Mouse (Mus musculus): ENCODE results near the gene Eed. TPM values are rescaled to one million over a fixed set of nuclear protein-coding genes. Genes with fewer than 3 reads are reported as not detected.

The Eed gene
- polyA plus RNA-seq, 1 experiment from 2014 or later = 102 TPM

DNA sequence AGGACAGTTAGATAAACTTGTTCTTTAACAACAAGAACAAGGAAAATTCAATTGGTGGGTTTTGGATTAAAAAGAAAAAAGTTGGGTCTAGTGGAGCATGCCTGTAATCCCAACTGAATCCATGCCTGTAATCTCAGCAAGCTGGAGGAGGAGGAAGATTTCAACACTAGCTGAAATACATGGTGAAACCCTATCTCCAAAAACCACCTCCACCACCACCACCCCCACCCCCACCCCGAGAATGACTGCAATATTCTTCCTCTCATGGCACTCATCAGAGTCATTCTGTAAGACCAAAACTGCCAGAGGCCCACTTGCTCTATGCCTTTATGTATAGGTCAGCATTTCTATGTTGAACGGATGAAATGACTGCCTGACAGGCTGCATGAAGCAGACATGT, 13.5 kb downstream of the Eed start:
- Histone ChIP-seq H3K9ac (ENCODE audit: low read length) (no peak overlapping the region), H3K4me3 (ENCODE audit: low read depth, low read length) (no peak overlapping the region), H3K36me3 (ENCODE audit: control insufficient read depth, insufficient read depth, low read length) (peaks cover 2% of the 10 kb centered on the region; the same call in 1 of the 2 replicates), H3K27me3 (ENCODE audit: control insufficient read depth, insufficient read depth, low read length) (no peaks in the 10 kb centered on the region), H3K27ac (ENCODE audit: low read depth, low read length) (no peak overlapping the region), H3K9me3 (ENCODE audit: control insufficient read depth, low read length) (no peaks in the 10 kb centered on the region), H3K4me1 (replicated peaks; ENCODE audit: control insufficient read depth, insufficient read depth, low read length) (no peaks in the 10 kb centered on the region), H3K4me2 (ENCODE audit: low read depth, low read length, severe bottlenecking) (no peak overlapping the region)
- no peak for ATAC-seq (replicated peaks; ENCODE audit: low FRiP score)
- no peak for DNase-seq (ENCODE audit: low spot score)
- 84% methylated on average over 2 of the region's 2 CpGs for WGBS

- Histone ChIP-seq H3K4me3 (ENCODE audit: low read depth, low read length) (no peak overlapping the region), H3K27me3 (ENCODE audit: control insufficient read depth, insufficient read depth, low read length) (no peaks in the 10 kb centered on the region), H3K9me3 (ENCODE audit: control insufficient read depth, low read length) (no peaks in the 10 kb centered on the region), H3K36me3 (ENCODE audit: control insufficient read depth, insufficient read depth, low read length) (peaks cover 2% of the 10 kb centered on the region; the same call in 1 of the 2 replicates), H3K27ac (ENCODE audit: low read depth, low read length) (no peak overlapping the region), H3K4me2 (ENCODE audit: low read depth, low read length, severe bottlenecking) (no peak overlapping the region), H3K9ac (ENCODE audit: low read length) (no peak overlapping the region), H3K4me1 (replicated peaks; ENCODE audit: control insufficient read depth, insufficient read depth, low read length) (no peaks in the 10 kb centered on the region)
- WGBS = 83% methylated on average over 1 of the region's 1 CpGs
- DNase-seq (ENCODE audit: low spot score) (no peak), ATAC-seq (replicated peaks; ENCODE audit: low FRiP score) (no peak)
Observed at GRCm38 (mm10) chr7:89966771-89967170, 14.0 kb downstream of the Eed start.

DNA sequence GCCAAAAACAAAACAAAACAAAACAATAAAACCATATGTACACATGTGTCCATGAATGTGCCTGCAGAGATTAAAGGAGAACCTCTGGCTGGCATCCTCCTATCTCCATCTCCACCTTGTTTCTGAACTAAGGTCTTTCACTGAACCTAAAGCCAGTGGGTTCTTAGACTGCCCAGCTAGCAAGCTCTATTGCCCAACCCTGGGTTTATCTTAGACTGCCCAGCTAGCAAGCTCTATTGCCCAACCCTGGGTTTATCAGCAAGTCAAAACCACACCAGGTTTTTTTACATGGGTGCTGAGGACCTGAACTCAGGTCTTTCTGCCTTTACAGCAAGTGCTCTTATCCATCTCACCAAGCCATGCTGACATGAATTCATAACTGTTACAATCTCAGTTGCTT, 17.6 kb downstream of the Eed start:
- Histone ChIP-seq H3K36me3 (ENCODE audit: control insufficient read depth, insufficient read depth, low read length) (peaks cover 2% of the 10 kb centered on the region; the same call in 1 of the 2 replicates), H3K4me2 (ENCODE audit: low read depth, low read length, severe bottlenecking) (no peak overlapping the region), H3K27ac (ENCODE audit: low read depth, low read length) (no peak overlapping the region), H3K4me1 (replicated peaks; ENCODE audit: control insufficient read depth, insufficient read depth, low read length) (no peaks in the 10 kb centered on the region), H3K9ac (ENCODE audit: low read length) (no peak overlapping the region), H3K4me3 (ENCODE audit: low read depth, low read length) (no peak overlapping the region), H3K27me3 (ENCODE audit: control insufficient read depth, insufficient read depth, low read length) (no peaks in the 10 kb centered on the region), H3K9me3 (ENCODE audit: control insufficient read depth, low read length) (no peaks in the 10 kb centered on the region)
- ATAC-seq (replicated peaks; ENCODE audit: low FRiP score) (no peak), DNase-seq (ENCODE audit: low spot score) (no peak)

GRCm38 (mm10) chr7:89957300-89957699, 23.5 kb downstream of the Eed start:
- no peak overlapping the region for H3K4me3 ChIP-seq (ENCODE audit: low read depth, low read length)
- DNase-seq (ENCODE audit: low spot score) = no peak
- H3K27ac ChIP-seq (ENCODE audit: low read depth, low read length) = no peak overlapping the region
- H3K9me3 ChIP-seq (ENCODE audit: control insufficient read depth, low read length) = no peaks in the 10 kb centered on the region
- no peak overlapping the region for H3K9ac ChIP-seq (ENCODE audit: low read length)
- no peaks in the 10 kb centered on the region; the same call in 1 of the 2 replicates for H3K36me3 ChIP-seq (ENCODE audit: control insufficient read depth, insufficient read depth, low read length)
- no peak overlapping the region for H3K4me2 ChIP-seq (ENCODE audit: low read depth, low read length, severe bottlenecking)
- WGBS = 35% methylated on average over 5 of the region's 5 CpGs
- H3K27me3 ChIP-seq (ENCODE audit: control insufficient read depth, insufficient read depth, low read length) = no peaks in the 10 kb centered on the region
- no peaks in the 10 kb centered on the region for H3K4me1 ChIP-seq (replicated peaks; ENCODE audit: control insufficient read depth, insufficient read depth, low read length)
- ATAC-seq (replicated peaks; ENCODE audit: low FRiP score) = no peak

GRCm38 (mm10) chr7:89954261-89954660, 26.5 kb downstream of the Eed start:
- WGBS = 88% methylated on average over 5 of the region's 5 CpGs
- Histone ChIP-seq H3K36me3 (ENCODE audit: control insufficient read depth, insufficient read depth, low read length) (no peaks in the 10 kb centered on the region; the same call in 1 of the 2 replicates), H3K9me3 (ENCODE audit: control insufficient read depth, low read length) (no peaks in the 10 kb centered on the region)

DNA sequence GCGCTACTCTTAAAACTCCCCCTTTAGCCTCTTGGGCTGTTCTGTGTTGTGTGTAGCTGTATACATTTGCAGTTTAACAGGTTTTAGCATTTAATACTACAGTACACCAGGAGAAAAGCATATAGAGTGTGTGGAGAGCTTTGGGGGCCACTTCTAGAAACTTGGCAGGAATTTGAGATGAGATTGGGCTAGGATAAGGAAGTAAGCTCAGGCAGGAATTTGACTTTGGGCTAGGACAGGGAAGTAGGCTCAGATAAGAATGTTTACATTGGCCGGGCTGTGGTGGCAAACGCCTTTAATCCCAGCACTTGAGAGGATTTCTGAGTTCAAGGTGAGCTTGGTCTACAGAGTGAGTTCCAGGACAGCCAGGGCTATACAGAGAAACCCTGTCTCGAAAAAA, 31.4 kb downstream of the Eed start:
- DNase-seq (ENCODE audit: low spot score) (no peak), ATAC-seq (replicated peaks; ENCODE audit: low FRiP score) (no peak)
- no peaks in the 10 kb centered on the region for H3K27me3 ChIP-seq (ENCODE audit: control insufficient read depth, insufficient read depth, low read length)
- no peak overlapping the region for H3K9ac ChIP-seq (ENCODE audit: low read length)
- WGBS = 83% methylated on average over 4 of the region's 4 CpGs
- H3K4me1 ChIP-seq (replicated peaks; ENCODE audit: control insufficient read depth, insufficient read depth, low read length) = no peaks in the 10 kb centered on the region
- no peaks in the 10 kb centered on the region for H3K9me3 ChIP-seq (ENCODE audit: control insufficient read depth, low read length)
- H3K27ac ChIP-seq (ENCODE audit: low read depth, low read length) = no peak overlapping the region
- H3K4me2 ChIP-seq (ENCODE audit: low read depth, low read length, severe bottlenecking) = no peak overlapping the region
- no peaks in the 10 kb centered on the region for H3K36me3 ChIP-seq (ENCODE audit: control insufficient read depth, insufficient read depth, low read length)
- no peak overlapping the region for H3K4me3 ChIP-seq (ENCODE audit: low read depth, low read length)

More at GRCm38 (mm10) chr7:89954261-89954660, 26.5 kb downstream of the Eed start:
- Histone ChIP-seq H3K27me3 (ENCODE audit: control insufficient read depth, insufficient read depth, low read length) (no peaks in the 10 kb centered on the region), H3K9ac (ENCODE audit: low read length) (no peak overlapping the region), H3K27ac (ENCODE audit: low read depth, low read length) (no peak overlapping the region), H3K4me2 (ENCODE audit: low read depth, low read length, severe bottlenecking) (no peak overlapping the region), H3K4me1 (replicated peaks; ENCODE audit: control insufficient read depth, insufficient read depth, low read length) (no peaks in the 10 kb centered on the region), H3K4me3 (ENCODE audit: low read depth, low read length) (no peak overlapping the region)
- DNase-seq (ENCODE audit: low spot score) (no peak), ATAC-seq (replicated peaks; ENCODE audit: low FRiP score) (no peak)

GRCm38 (mm10) chr7:89948026-89948425, 32.8 kb downstream of the Eed start:
- DNase-seq (ENCODE audit: low spot score) (no peak), ATAC-seq (replicated peaks; ENCODE audit: low FRiP score) (no peak)
- 88% methylated on average over 7 of the region's 7 CpGs for WGBS
- no peaks in the 10 kb centered on the region for H3K4me1 ChIP-seq (replicated peaks; ENCODE audit: control insufficient read depth, insufficient read depth, low read length)
- H3K27me3 ChIP-seq (ENCODE audit: control insufficient read depth, insufficient read depth, low read length) = no peaks in the 10 kb centered on the region
- no peak overlapping the region for H3K4me3 ChIP-seq (ENCODE audit: low read depth, low read length)
- no peaks in the 10 kb centered on the region for H3K9me3 ChIP-seq (ENCODE audit: control insufficient read depth, low read length)
- no peak overlapping the region for H3K27ac ChIP-seq (ENCODE audit: low read depth, low read length)
- no peak overlapping the region for H3K9ac ChIP-seq (ENCODE audit: low read length)
- H3K36me3 ChIP-seq (ENCODE audit: control insufficient read depth, insufficient read depth, low read length) = no peaks in the 10 kb centered on the region
- no peak overlapping the region for H3K4me2 ChIP-seq (ENCODE audit: low read depth, low read length, severe bottlenecking)

GRCm38 (mm10) chr7:89940571-89941463, 40.0 kb downstream of the Eed start, which contains the start of gene Hikeshi:
Gene Hikeshi, minus strand, starts transcription at chr7:89941204.
- Histone ChIP-seq H3K4me1 (replicated peaks; ENCODE audit: control insufficient read depth, insufficient read depth, low read length) (peaks cover 7% of the 10 kb centered on the region; the same call in 1 of the 2 replicates), H3K4me2 (ENCODE audit: low read depth, low read length, severe bottlenecking) (peak within 1 kb of the TSS; percentile 70), H3K27ac (ENCODE audit: low read depth, low read length) (peak within 1 kb of the TSS; percentile 54; the same call in 1 of the 2 replicates), H3K9me3 (ENCODE audit: control insufficient read depth, low read length) (no peaks in the 10 kb centered on the region), H3K36me3 (ENCODE audit: control insufficient read depth, insufficient read depth, low read length) (no peaks in the 10 kb centered on the region), H3K9ac (ENCODE audit: low read length) (peak within 1 kb of the TSS; percentile 76), H3K4me3 (ENCODE audit: low read depth, low read length) (peak within 1 kb of the TSS; percentile 73), H3K27me3 (ENCODE audit: control insufficient read depth, insufficient read depth, low read length) (no peaks in the 10 kb centered on the region)
- ATAC-seq (replicated peaks; ENCODE audit: low FRiP score) (peak; percentile 99), DNase-seq (ENCODE audit: low spot score) (peak; percentile 92)
- WGBS = under 1% methylated on average over 45 of the region's 45 CpGs

Data from forebrain, embryonic 11.5 days (tissue).